Mouse (Mus musculus): Measurements from ENCODE around the gene Slc25a16. TPM values are rescaled to one million over a fixed set of nuclear protein-coding genes. Genes with fewer than 3 reads are reported as not detected.

Gene Slc25a16
- polyA plus RNA-seq, 1 experiment, result 3.6 TPM

DNA sequence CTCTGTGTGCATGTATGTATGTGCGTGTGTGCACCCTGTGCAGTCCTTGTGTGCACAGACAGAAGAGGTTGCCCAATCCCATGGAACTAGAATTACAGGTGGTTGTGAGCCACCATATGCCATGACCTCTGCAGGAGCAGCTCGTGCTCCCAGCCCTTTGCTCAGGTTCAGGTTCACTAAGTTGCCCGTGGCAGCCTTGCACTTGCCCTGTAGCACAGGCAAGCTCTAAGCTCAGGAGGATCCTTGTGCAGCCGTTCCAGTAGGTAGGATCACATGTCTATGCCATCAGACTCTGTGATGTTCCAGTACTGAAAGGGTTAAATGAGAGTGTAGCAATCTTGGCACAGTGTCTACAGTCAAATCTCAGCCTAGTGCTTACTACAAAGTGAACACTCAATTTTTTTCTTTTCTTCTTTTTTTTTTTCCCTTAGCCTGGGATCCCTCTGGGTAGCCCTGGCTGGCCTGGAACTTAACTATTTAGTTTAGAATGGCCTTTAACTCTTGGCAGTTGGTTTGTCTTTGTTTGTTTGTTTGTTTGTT lies 3.7 kb downstream of the Slc25a16 start:
- peaks cover 31% of the 10 kb centered on the region for H3K79me2 ChIP-seq (ENCODE audit: control insufficient read depth, insufficient read depth)
- no peaks in the 10 kb centered on the region for H3K27me3 ChIP-seq (ENCODE audit: control insufficient read depth, insufficient read depth, insufficient read length)
- peaks cover 7% of the 10 kb centered on the region for H3K79me3 ChIP-seq (ENCODE audit: low read depth)
- no peak overlapping the region for H3K4me3 ChIP-seq (ENCODE audit: insufficient read depth, poor library complexity, severe bottlenecking)
- peaks cover 13% of the 10 kb centered on the region for H3K36me3 ChIP-seq (ENCODE audit: control insufficient read depth, insufficient read depth)
- no peak overlapping the region for H3ac ChIP-seq (ENCODE audit: control insufficient read depth, insufficient read length, low read depth)
- TF ChIP-seq FOSL1 (IDR thresholded peaks at IDR 0.05; ENCODE audit: insufficient read depth, low read length, poor library complexity, severe bottlenecking) (no peak), MYOG (IDR thresholded peaks at IDR 0.05; ENCODE audit: control insufficient read depth, extremely low read depth, insufficient read length) (no peak), CTCF (IDR thresholded peaks at IDR 0.05; ENCODE audit: control insufficient read depth, insufficient read depth, insufficient read length) (no peak), MAX (IDR thresholded peaks at IDR 0.05) (no peak), MYOD1 (IDR thresholded peaks at IDR 0.05; ENCODE audit: control insufficient read depth, insufficient read length, low read depth) (no peak), CEBPB (IDR thresholded peaks at IDR 0.05; ENCODE audit: low read depth) (no peak), USF1 (IDR thresholded peaks at IDR 0.05; ENCODE audit: low read depth) (no peak)

DNA sequence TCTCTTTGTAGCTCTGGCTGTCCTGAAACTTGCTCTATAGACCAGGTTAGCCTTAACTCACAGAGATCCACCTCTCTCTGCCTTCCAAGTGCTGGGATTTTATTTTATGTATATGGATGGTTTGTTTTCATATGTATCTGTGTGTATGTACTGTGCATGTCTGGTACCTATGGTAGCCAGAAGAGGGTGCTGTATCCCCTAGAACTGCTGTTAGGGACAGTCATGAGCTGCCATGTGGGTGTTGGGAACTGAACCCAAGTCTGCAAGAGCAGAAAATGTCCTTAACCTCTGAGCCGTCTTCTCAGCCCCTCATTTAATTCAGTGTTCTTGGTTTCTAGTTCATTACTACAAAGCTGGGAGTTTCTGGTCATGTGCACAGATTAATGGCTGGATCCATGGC lies 11.9 kb downstream of the Slc25a16 start:
- TF ChIP-seq FOSL1 (IDR thresholded peaks at IDR 0.05; ENCODE audit: insufficient read depth, low read length, poor library complexity, severe bottlenecking) (no peak), CTCF (IDR thresholded peaks at IDR 0.05; ENCODE audit: control insufficient read depth, insufficient read depth, insufficient read length) (no peak), MAX (IDR thresholded peaks at IDR 0.05) (no peak), MYOG (IDR thresholded peaks at IDR 0.05; ENCODE audit: control insufficient read depth, extremely low read depth, insufficient read length) (no peak), MYOD1 (IDR thresholded peaks at IDR 0.05; ENCODE audit: control insufficient read depth, insufficient read length, low read depth) (no peak), USF1 (IDR thresholded peaks at IDR 0.05; ENCODE audit: low read depth) (no peak), CEBPB (IDR thresholded peaks at IDR 0.05; ENCODE audit: low read depth) (no peak)
- Histone ChIP-seq H3K4me3 (ENCODE audit: insufficient read depth, poor library complexity, severe bottlenecking) (no peak overlapping the region), H3K79me2 (ENCODE audit: control insufficient read depth, insufficient read depth) (no peaks in the 10 kb centered on the region), H3K36me3 (ENCODE audit: control insufficient read depth, insufficient read depth) (peaks cover 30% of the 10 kb centered on the region), H3K27me3 (ENCODE audit: control insufficient read depth, insufficient read depth, insufficient read length) (no peaks in the 10 kb centered on the region), H3K79me3 (ENCODE audit: low read depth) (no peaks in the 10 kb centered on the region), H3ac (ENCODE audit: control insufficient read depth, insufficient read length, low read depth) (no peak overlapping the region)

DNA sequence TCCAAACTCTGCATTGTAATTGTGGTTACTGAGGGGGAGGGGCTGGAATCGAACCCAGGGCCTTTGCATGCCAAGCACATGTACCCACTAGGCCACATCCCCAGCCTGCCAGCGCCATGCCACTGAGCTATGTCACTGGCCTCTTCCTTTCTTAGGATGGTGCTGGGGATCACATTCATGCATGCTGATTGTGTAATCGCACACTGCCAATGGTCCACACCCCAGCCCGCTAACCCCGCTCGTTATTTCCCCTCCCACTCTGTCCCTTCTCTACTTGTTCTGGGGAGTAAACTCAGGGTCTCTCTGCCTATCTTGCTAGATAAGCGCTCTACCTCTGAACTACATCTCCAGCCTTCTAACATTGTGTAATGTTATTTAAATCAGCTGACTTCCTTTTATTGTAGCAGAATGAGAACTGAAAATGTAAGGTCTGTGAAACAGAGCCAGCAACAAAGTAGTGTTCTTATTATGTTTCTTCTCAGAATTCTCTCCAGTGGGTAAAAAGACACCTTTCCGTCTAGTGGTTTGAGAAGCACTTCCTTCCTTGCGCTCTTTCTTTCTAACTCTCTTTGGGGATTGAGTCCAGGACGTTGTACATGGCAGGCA lies 24.6 kb downstream of the Slc25a16 start:
- H3K27me3 ChIP-seq (ENCODE audit: control insufficient read depth, insufficient read depth, insufficient read length), result no peaks in the 10 kb centered on the region
- H3K36me3 ChIP-seq (ENCODE audit: control insufficient read depth, insufficient read depth), result peaks cover 17% of the 10 kb centered on the region
- H3K4me3 ChIP-seq (ENCODE audit: insufficient read depth, poor library complexity, severe bottlenecking), result no peak overlapping the region
- TF ChIP-seq USF1 (IDR thresholded peaks at IDR 0.05; ENCODE audit: low read depth) (no peak), FOSL1 (IDR thresholded peaks at IDR 0.05; ENCODE audit: insufficient read depth, low read length, poor library complexity, severe bottlenecking) (no peak), MYOG (IDR thresholded peaks at IDR 0.05; ENCODE audit: control insufficient read depth, extremely low read depth, insufficient read length) (no peak), CEBPB (IDR thresholded peaks at IDR 0.05; ENCODE audit: low read depth) (no peak), CTCF (IDR thresholded peaks at IDR 0.05; ENCODE audit: control insufficient read depth, insufficient read depth, insufficient read length) (no peak), MAX (IDR thresholded peaks at IDR 0.05) (no peak), MYOD1 (IDR thresholded peaks at IDR 0.05; ENCODE audit: control insufficient read depth, insufficient read length, low read depth) (no peak)
- H3ac ChIP-seq (ENCODE audit: control insufficient read depth, insufficient read length, low read depth), result no peak overlapping the region
- peaks cover 6% of the 10 kb centered on the region for H3K79me3 ChIP-seq (ENCODE audit: low read depth)
- peaks cover 17% of the 10 kb centered on the region for H3K79me2 ChIP-seq (ENCODE audit: control insufficient read depth, insufficient read depth)

DNA sequence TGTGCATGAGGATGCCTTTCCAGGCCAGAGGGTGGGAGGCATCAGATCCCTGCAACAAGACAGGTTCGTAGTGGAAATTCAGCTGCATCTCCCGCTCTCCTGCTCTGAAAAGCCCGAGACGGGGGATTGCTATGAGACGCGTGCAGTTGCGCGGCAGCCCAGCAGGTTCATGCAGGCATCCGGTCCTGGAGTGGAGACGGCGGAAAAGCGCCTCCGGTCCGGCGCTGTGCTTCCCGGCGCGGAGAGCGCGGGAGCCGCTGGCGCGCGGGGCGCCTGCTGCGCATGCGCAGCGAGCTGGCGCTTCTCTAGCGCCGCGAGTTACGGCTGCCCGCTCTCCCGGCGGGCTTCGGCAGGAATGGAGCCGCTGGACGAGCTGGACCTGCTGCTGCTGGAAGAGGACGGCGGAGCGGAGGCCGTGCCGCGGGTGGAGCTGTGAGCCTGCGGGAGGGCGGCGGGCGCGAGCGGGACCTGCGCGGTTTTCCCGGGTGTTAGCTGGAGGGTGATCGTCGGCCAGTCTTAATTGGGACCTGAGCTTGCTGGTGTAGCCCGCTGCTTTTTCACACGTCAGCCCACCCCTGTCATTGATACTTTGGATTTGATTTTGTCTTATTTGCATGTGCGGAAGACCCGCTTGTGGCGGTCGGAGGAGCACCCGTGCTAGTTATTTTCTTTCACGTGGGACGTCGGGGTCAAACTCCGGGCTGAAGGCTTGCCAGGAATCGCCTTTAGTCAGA lies 26.5 kb downstream of the Slc25a16 start, which contains the start of gene Dna2:
Gene Dna2 (plus strand): TSS at position 289 of the 734 bp plus-strand sequence.
- Histone ChIP-seq H3K36me3 (ENCODE audit: control insufficient read depth, insufficient read depth) (peaks cover 27% of the 10 kb centered on the region), H3K27me3 (ENCODE audit: control insufficient read depth, insufficient read depth, insufficient read length) (no peaks in the 10 kb centered on the region), H3K79me2 (ENCODE audit: control insufficient read depth, insufficient read depth) (peaks cover 17% of the 10 kb centered on the region), H3K79me3 (ENCODE audit: low read depth) (peaks cover 6% of the 10 kb centered on the region), H3K4me3 (ENCODE audit: insufficient read depth, poor library complexity, severe bottlenecking) (peak within 1 kb of the TSS; percentile 65), H3ac (ENCODE audit: control insufficient read depth, insufficient read length, low read depth) (peak within 1 kb of the TSS; percentile 90)
- TF ChIP-seq MAX (IDR thresholded peaks at IDR 0.05) (peak; percentile 88), MYOG (IDR thresholded peaks at IDR 0.05; ENCODE audit: control insufficient read depth, extremely low read depth, insufficient read length) (no peak)

DNA sequence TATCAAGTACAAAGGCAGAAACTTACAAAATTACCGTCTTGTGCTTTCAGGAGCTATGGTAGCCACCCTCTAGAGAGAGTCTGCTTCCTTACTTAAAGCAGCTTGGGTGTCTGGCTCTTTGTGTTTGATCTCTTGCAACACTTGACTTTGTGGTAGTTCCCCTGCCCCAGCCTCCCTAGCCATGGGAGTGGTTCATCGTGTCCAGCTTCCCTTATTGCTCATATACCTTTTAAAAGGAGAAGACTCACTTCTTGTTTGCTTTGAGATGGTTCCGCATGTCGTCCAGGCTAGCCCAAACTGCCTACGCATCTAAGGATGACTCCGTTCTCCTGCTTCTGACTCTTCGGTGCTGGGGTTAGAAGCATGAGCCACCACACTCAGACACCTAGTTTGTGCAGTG lies 28.1 kb downstream of the Slc25a16 start:
- H3K4me3 ChIP-seq (ENCODE audit: insufficient read depth, poor library complexity, severe bottlenecking), result no peak overlapping the region
- H3K79me2 ChIP-seq (ENCODE audit: control insufficient read depth, insufficient read depth), result peaks cover 17% of the 10 kb centered on the region
- H3K27me3 ChIP-seq (ENCODE audit: control insufficient read depth, insufficient read depth, insufficient read length), result no peaks in the 10 kb centered on the region
- H3K79me3 ChIP-seq (ENCODE audit: low read depth), result peaks cover 6% of the 10 kb centered on the region
- H3K36me3 ChIP-seq (ENCODE audit: control insufficient read depth, insufficient read depth), result peaks cover 34% of the 10 kb centered on the region
- no peak overlapping the region for H3ac ChIP-seq (ENCODE audit: control insufficient read depth, insufficient read length, low read depth)
- TF ChIP-seq USF1 (IDR thresholded peaks at IDR 0.05; ENCODE audit: low read depth) (no peak), MYOD1 (IDR thresholded peaks at IDR 0.05; ENCODE audit: control insufficient read depth, insufficient read length, low read depth) (no peak), FOSL1 (IDR thresholded peaks at IDR 0.05; ENCODE audit: insufficient read depth, low read length, poor library complexity, severe bottlenecking) (no peak), MAX (IDR thresholded peaks at IDR 0.05) (no peak), MYOG (IDR thresholded peaks at IDR 0.05; ENCODE audit: control insufficient read depth, extremely low read depth, insufficient read length) (no peak), CTCF (IDR thresholded peaks at IDR 0.05; ENCODE audit: control insufficient read depth, insufficient read depth, insufficient read length) (no peak), CEBPB (IDR thresholded peaks at IDR 0.05; ENCODE audit: low read depth) (no peak)

Data from C2C12 (cell line).